Mouse (Mus musculus) ES-E14 (cell line): ENCODE results near the gene Wdfy1. TPM values are rescaled to one million over a fixed set of nuclear protein-coding genes. Genes with fewer than 3 reads are reported as not detected.

Experiments
- DNase-seq: peaks from one replicate; pipeline ENCODE4 v3.0.0-alpha.2; 2013; ENCODE audit warnings: low read depth, low spot score
- H3K27ac ChIP-seq: 2 replicates; pipeline ENCODE4 v1.5.1; 2012; ENCODE audit warnings: low read depth, mild to moderate bottlenecking, low read length, moderate library complexity, mixed read lengths; ENCODE audit not compliant: poor library complexity, insufficient read depth, severe bottlenecking
- H3K36me3 ChIP-seq: 2 replicates; pipeline ENCODE4 v1.6.1; 2012; ENCODE audit warnings: mild to moderate bottlenecking, low read length, moderate library complexity, mixed read lengths; ENCODE audit not compliant: control insufficient read depth, poor library complexity, insufficient read depth, severe bottlenecking
- H3K4me1 ChIP-seq, 2 experiments: fragments of 150-350 bp in 1 of 2; sonication (generic) in 1 of 2; 2 replicates each; pipeline ENCODE4 v1.6.1; 2012; ENCODE audit warnings: low read length in 2 of 2, mild to moderate bottlenecking in 1 of 2, mixed read lengths in 1 of 2; ENCODE audit not compliant: control insufficient read depth in 2 of 2, insufficient read depth in 2 of 2, poor library complexity in 1 of 2
- H3K4me3 ChIP-seq, 2 experiments: fragments of 150-350 bp in 1 of 2; sonication (generic) in 1 of 2; 2 replicates each; pipeline ENCODE4 v1.5.1; 2012; ENCODE audit warnings: low read length in 2 of 2, low read depth in 1 of 2, mild to moderate bottlenecking in 1 of 2, mixed read lengths in 1 of 2; ENCODE audit not compliant: insufficient read depth in 1 of 2, poor library complexity in 1 of 2, severe bottlenecking in 1 of 2
- H3K9ac ChIP-seq: 2 replicates; pipeline ENCODE4 v1.6.1; 2012; ENCODE audit warnings: low read depth, mild to moderate bottlenecking, low read length, mixed read lengths; ENCODE audit not compliant: poor library complexity, insufficient read depth, severe bottlenecking
- H3K9me3 ChIP-seq: fragments of 150-350 bp; sonication (generic); 2 replicates; pipeline ENCODE4 v1.6.1; 2012; ENCODE audit warnings: low read depth, mild to moderate bottlenecking, low read length; ENCODE audit not compliant: control insufficient read depth, insufficient read depth
- CHD2 ChIP-seq: IDR thresholded peaks from 2 replicates; pipeline ENCODE4 v1.6.1; 2014; ENCODE audit warnings: mild to moderate bottlenecking, low read depth, low read length, inconsistent platforms
- HCFC1 ChIP-seq: IDR thresholded peaks from 2 replicates; pipeline ENCODE4 v1.6.1; 2012; ENCODE audit warnings: low read length, inconsistent platforms, borderline replicate concordance; ENCODE audit not compliant: insufficient read depth
- MAFK ChIP-seq: IDR thresholded peaks from 2 replicates; pipeline ENCODE4 v1.6.1; 2014; ENCODE audit warnings: mild to moderate bottlenecking, low read depth, low read length, inconsistent platforms; ENCODE audit not compliant: insufficient read depth
- ZC3H11A ChIP-seq: IDR thresholded peaks from 2 replicates; pipeline ENCODE4 v1.6.1; 2012; ENCODE audit warnings: low read depth, mild to moderate bottlenecking, inconsistent platforms, low read length, borderline replicate concordance
- ZNF384 ChIP-seq: IDR thresholded peaks from 2 replicates; pipeline ENCODE4 v1.6.1; 2012; ENCODE audit warnings: low read depth, low read length, inconsistent platforms
- in situ Hi-C, 2 experiments: fragments of 600-800 bp; cut with MboI; formaldehyde crosslinking; loops; one replicate each; pipeline ENCODE4 v1.15.1; 2025; ENCODE audit warnings: low sequenced_read_pairs in 2 of 2, inconsistent platforms in 1 of 2; ENCODE audit not compliant: unreplicated experiment in 2 of 2
- total RNA-seq: library from RNA; depleted of rRNA; stranded (reverse); fragments of 300-350 nt; gene quantifications from 2 replicates; pipeline ENCODE4 v1.2.3, GENCODE M21; 2012

Gene Wdfy1
- total RNA-seq, 1 experiment: 31.4 TPM

DNA sequence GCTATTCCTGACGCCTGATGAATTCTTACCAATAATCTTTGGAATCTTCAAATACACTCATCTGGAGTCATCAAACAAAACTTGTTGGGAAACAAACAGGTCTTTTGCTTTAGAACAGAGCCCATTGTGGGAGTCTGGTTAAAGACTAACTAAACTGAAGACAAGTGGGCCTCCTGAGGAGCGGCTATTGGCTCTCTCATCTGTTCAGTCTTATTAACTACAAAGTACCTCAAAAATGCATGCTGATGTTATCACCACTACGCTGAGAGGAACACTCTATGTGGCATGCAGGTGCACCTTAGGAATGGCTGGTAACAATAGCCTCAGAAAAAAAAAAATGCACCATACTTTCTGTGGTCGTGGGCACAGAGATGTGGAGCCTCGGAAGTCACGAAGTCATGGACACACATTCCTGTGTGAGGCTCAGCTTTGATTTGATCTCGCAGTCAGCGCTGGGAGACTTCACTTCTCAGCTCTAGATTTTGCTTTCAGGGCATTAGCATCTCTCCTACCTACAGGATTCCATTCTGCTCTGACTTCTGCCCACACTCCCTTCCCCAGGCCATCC, 97.7 kb downstream of the Wdfy1 start:
- Histone ChIP-seq H3K9ac (no peak overlapping the region), H3K4me1 (no peaks in the 10 kb centered on the region), H3K9me3 (no peaks in the 10 kb centered on the region), H3K27ac (no peak overlapping the region), H3K4me3 (no peak overlapping the region), H3K36me3 (no peaks in the 10 kb centered on the region)
- TF ChIP-seq HCFC1 (no peak), ZNF384 (no peak), MAFK (no peak), CHD2 (no peak), ZC3H11A (no peak)
- in situ Hi-C loops: loop anchor here in 1 of 2 experiments (25.0 kb wide), 1 partner anchor 941 kb away; no protein-coding TSS in a partner anchor
- no peak for DNase-seq

DNA sequence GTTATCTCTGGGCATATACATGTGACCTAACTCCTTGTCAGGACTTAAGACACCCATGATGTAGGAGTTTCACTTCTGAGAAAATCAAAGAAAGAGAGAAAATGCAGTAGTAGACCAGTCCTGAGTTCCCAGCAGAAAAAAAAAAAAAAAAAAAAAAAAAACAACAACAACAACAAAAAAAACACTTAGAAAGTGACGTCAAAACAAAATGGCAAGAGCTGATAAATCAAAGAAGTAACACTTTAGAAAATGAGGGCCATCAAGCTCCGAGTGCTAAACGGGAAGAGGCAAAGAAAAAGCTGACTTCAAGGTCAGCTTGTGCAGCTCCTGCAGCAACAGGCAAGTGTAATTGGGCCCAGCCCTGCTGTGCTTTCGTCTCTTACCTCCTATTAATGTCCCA, 100.2 kb downstream of the Wdfy1 start:
- TF ChIP-seq HCFC1 (no peak), ZNF384 (no peak), MAFK (no peak), CHD2 (no peak), ZC3H11A (no peak)
- no peaks in the 10 kb centered on the region for H3K4me1 ChIP-seq
- H3K36me3 ChIP-seq: no peaks in the 10 kb centered on the region
- in situ Hi-C loops: loop anchor here in 1 of 2 experiments (25.0 kb wide), 1 partner anchor 938 kb away; no protein-coding TSS in a partner anchor
- H3K4me3 ChIP-seq: no peak overlapping the region
- no peak overlapping the region for H3K9ac ChIP-seq
- no peaks in the 10 kb centered on the region for H3K9me3 ChIP-seq
- no peak overlapping the region for H3K27ac ChIP-seq
- DNase-seq: no peak

DNA sequence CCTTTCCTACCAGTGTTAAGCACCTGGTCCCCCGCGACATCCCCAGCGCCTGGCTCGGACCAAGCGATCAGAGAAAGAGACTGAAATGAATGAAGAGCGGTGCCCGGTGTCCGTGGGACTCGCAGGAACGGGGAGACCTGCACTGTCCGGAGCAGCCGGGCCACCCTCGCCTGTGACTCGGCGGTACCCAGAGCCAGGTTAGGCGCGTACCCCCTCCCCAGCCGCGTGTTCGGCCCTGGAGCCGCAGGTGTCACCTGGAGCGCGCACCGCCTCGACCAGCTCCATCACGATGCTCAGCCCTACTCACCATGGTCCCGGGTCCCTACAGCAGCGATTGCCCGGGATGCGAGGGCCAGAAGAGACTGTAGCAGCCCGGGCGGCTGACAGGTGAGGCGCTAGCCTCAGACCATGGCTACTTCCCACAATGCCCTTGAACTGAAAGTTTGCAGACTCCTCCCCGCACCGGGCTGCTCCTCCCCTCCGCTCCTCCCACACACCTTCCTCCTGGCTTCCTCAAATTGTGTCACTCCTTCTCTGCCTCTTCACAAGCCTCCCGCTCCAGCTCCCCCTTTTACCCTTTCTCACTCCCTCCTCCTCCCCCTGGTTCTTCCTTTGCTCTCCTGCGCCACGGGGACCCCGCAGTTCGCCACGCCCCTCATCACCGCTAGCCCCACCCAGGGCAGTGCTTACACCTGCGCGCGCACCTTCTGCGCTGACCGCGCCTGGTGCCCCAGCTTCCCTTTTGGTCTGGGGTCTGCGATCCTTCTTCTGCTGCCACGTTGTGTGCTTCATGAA, 104.2 kb downstream of the Wdfy1 start, which contains the start of gene Ap1s3:
Gene Ap1s3, minus strand, starts transcription at position 430 of the 795 bp plus-strand sequence.
- H3K27ac ChIP-seq: no peak within 1 kb of the TSS
- H3K4me3 ChIP-seq: peak within 1 kb of the TSS; percentile 77 to 80
- H3K9ac ChIP-seq: peak within 1 kb of the TSS; percentile 74
- no peaks in the 10 kb centered on the region for H3K36me3 ChIP-seq
- in situ Hi-C loops: no loop called here
- no peak for TF ChIP-seq ZNF384
- TF ChIP-seq HCFC1: no peak; the same call in 1 of the 2 replicates
- TF ChIP-seq CHD2: no peak
- TF ChIP-seq ZC3H11A: no peak
- TF ChIP-seq MAFK: no peak
- no peaks in the 10 kb centered on the region for H3K4me1 ChIP-seq
- DNase-seq: peak; percentile 62
- no peaks in the 10 kb centered on the region for H3K9me3 ChIP-seq

DNA sequence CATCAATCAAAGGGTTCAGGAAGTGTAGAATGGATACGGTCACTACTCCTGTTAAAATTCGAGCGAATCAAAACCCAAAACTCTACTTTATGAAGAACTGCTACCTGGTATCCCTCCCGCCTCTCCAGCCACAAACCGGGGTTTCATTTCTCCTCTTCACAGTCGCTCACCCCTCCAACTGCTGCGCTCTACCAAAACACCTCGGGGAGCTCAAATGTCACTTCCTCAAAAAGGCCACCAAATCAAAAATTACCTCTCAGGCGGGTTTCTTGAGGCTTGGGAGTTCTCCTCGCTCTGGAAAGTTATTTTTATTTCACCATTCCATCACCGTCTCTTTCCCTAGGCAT, 104.8 kb downstream of the Wdfy1 start:
- Histone ChIP-seq H3K4me1 (no peaks in the 10 kb centered on the region), H3K9ac (peak overlapping the region; percentile 74), H3K36me3 (no peaks in the 10 kb centered on the region), H3K9me3 (no peaks in the 10 kb centered on the region), H3K27ac (no peak overlapping the region), H3K4me3 (peak overlapping the region; percentile 77 to 80)
- DNase-seq: no peak
- TF ChIP-seq MAFK (no peak), HCFC1 (no peak), ZNF384 (no peak), CHD2 (no peak), ZC3H11A (no peak)
- in situ Hi-C loops: no loop called here
